Mouse (Mus musculus) kidney, adult 9 months (tissue): Measurements from ENCODE around the gene Tmem59l.
"Not testable (repeated sequence)": the region's sequence is repeated elsewhere in the genome, so short reads cannot be mapped to it uniquely, and the experiment has no call there.

Source experiments
- DNase-seq: peaks from one replicate; pipeline ENCODE4 v3.0.0; 2022

Tmem59l gene

DNA sequence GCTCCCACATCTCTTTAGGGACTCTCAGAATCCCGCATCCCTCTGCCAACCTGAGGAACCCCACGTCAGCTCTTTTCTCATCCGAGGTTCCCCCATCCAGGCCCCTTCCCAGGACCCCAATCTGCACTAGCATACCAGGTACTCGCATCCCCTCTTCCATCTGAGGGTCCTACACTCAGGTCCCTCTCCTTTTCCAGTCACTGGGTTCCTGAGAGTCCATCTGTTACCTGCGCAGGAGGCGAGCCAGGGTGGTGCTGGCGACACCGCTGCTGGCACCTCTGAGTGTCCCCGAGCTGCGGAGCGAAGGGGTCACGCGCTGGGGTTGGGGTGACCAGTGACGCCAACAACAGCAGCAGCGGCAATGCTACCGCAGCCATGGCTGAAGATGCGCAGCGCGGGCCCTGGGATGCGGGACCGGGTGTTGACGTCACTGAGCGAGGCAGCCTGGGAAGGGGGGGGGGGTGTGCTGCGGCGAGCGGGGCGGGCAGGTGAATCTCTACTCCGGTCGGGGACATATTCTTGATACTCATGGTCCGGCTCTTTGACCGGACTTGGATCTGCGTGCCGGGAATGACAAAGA, at the start of gene Tmem59l:
Tmem59l (minus strand) TSS at position 418 of the 580 bp plus-strand sequence.
- no peak for DNase-seq

- DNase-seq, result no peak
Observed at GRCm38 (mm10) chr8:70535701-70536100, 48.5 kb upstream of the Tmem59l start.

GRCm38 (mm10) chr8:70535221-70535620, 48.1 kb upstream of the Tmem59l start:
- DNase-seq, result no peak

- no peak for DNase-seq
Observed at GRCm38 (mm10) chr8:70534281-70534680, 47.1 kb upstream of the Tmem59l start.

GRCm38 (mm10) chr8:70530314-70530713, 43.2 kb upstream of the Tmem59l start:
- DNase-seq, result no peak

- DNase-seq, result peak; percentile 52
Observed at GRCm38 (mm10) chr8:70529741-70530161, 42.6 kb upstream of the Tmem59l start.

DNA sequence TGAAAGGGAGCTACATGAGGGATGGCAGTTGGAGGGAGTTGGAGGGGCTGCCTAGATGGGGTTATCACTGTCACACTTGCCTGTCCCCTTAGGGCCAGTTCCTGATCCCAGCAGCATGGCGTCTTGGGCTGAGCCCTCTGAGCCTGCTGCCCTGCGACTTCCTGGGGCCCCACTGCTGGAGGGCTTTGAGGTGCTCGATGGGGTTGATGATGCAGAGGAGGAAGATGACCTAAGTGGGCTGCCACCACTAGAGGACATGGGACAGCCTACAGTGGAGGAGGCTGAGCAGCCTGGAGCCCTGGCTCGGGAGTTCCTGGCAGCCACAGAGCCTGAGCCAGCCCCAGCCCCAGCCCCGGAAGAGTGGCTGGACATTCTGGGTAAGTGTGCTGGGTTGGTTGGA, 42.1 kb upstream of the Tmem59l start:
- DNase-seq, result no peak

- DNase-seq, result no peak
Observed at GRCm38 (mm10) chr8:70528182-70528797, 41.1 kb upstream of the Tmem59l start.

GRCm38 (mm10) chr8:70527512-70528181, 40.5 kb upstream of the Tmem59l start, which contains the start of the genes Fkbp8 and Kxd1:
Gene Fkbp8 (plus strand): TSS chr8:70527724.
Gene Kxd1 (minus strand): TSS chr8:70527956.
- peak; percentile 99 for DNase-seq

GRCm38 (mm10) chr8:70527111-70527511, 40.0 kb upstream of the Tmem59l start:
- DNase-seq, result no peak

DNA sequence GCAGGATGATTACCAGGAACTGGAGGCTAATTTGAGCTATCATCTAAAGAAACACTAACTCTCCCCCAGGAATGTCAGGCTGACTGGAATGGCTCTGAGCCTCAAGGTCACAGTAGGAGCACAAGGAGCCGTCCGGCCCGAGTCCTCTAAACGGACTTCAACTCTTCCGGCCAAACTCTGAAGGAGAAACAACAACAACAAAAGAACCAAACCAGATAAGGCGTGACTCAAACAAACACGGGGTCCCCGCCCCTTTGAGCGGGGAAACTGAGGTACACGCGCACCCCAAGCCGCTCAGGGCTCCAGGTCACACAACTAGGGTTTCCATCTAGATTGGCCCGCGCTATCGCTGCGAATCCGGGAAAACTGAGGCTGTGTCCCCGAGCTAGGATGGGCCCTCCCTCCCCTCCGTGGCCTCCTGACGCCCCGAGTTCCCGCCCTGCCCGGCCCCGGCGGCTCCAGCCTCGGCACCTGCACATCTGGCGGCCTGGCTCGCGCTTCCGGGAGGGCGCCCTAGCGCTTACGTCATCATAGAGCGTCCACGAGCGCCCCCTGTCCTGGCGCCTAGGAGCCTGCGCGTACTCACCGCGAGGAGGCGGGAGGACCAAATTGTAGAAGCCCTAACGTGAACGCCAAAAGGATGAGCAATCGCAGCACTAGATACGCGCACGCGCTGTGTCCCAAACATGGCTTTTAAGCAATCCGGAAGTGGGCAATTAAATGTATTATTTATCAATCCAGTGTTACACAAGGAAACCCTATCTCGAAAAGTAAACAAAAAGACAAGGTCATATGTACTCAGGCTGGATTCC, 35.6 kb upstream of the Tmem59l start:
- DNase-seq, result peak; percentile 98

- no peak for DNase-seq
Observed at GRCm38 (mm10) chr8:70519606-70520005, 32.4 kb upstream of the Tmem59l start.

- DNase-seq, result no peak
Observed at GRCm38 (mm10) chr8:70519043-70519442, 31.9 kb upstream of the Tmem59l start.

DNA sequence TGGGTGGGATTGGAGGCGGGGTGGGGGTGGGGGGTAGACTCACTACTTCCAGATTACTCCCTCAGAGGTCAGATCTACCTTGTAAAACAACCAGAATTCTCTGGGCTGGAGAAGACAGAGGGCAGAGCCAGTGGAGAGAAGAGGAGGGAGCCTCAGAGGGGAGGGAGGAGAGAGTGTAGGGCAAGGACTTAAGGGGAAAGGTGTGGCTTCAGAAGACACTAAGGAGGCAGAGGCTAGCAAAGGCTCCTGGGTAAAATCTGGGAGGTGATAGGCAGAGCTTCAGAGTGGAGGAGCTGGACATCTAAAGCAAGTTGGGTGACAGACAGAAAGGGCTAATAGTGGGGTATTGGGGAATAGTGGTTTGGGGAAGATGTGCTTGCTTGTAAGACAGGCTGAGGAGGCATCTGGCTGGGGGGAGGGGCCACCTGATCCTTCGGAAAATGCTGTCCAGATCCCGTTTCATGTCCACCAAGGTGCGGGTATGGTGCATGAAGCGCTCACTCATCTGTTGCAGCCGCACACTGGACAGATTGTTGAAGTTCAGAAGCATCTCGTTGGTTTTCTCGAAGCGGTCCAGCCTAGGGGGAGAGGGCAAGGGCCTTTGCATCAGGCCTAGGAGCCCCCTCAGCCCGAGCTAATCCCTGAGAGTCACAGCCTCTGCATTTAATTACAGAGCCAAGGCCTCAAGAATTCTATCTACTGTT, 30.9 kb upstream of the Tmem59l start:
- no peak for DNase-seq

GRCm38 (mm10) chr8:70513441-70513840, 26.3 kb upstream of the Tmem59l start:
- DNase-seq, result no peak

DNA sequence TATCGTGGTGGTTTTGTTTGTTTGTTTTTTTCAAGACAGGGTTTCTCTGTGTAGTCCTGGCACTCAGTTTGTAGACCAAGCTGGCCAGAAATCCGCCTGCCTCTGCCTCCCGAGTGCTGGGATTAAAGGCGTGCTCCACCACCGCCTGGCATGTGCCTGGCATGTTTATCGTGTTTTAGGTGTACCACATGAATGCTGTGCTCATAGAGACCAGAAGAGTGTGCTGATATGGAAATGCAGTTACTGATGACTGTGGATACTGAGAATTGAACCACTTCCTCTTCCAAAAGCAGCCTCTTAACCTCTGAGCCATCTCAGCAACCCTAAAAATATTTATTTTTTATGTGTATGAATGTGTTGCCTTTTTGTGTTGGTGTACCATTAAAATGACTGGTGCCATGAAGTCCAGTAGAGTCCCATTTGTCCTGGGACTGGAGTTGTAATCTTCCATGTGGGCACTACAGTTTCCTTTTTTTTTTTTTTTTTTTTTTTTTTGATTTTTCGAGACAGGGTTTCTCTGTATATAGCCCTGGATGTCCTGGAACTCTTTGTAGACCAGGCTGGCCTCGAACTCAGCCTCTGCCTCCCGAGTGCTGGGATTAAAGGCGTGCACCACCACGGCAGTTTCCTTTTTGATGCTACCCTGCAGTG, 25.2 kb upstream of the Tmem59l start:
- DNase-seq, result no peak

DNA sequence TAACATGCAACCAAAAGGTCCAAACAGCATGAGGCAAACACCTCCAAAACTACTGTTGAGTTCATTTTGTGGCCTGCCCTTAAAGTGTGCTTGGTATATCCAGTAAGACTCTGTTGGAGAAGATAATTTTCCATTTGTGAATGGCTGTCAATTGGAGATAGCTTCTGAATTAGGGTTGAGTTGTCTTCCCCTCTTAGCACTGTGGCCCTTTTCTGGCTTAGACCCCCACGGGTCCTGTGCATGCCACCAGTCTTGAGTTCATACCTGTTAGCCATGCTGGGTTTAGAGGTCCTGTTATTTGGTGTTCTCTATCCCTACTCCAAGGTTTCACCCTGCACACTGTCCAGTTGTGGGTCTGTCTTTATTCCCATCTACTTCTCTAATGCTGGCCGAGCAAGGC, 24.6 kb upstream of the Tmem59l start:
- no peak for DNase-seq

DNA sequence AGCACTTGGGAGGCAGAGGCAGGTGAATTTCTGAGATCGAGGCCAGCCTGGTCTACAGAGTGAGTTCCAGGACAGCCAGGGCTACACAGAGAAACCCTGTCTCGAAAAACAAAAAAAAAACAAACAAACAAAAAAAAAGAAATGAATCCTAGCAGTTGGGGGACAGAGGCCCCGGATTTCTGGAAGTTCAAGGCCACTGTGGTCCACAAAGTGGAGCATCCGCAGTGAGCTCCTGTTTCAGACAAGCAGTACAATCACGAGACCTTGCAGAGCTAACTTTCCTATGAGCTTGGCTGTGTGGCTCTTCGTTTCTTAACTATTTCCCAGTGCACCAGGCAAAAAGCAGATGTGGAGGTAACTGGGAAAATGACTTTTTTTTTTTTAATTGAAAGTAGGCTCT, 24.0 kb upstream of the Tmem59l start:
- DNase-seq, result not testable (repeated sequence)

DNA sequence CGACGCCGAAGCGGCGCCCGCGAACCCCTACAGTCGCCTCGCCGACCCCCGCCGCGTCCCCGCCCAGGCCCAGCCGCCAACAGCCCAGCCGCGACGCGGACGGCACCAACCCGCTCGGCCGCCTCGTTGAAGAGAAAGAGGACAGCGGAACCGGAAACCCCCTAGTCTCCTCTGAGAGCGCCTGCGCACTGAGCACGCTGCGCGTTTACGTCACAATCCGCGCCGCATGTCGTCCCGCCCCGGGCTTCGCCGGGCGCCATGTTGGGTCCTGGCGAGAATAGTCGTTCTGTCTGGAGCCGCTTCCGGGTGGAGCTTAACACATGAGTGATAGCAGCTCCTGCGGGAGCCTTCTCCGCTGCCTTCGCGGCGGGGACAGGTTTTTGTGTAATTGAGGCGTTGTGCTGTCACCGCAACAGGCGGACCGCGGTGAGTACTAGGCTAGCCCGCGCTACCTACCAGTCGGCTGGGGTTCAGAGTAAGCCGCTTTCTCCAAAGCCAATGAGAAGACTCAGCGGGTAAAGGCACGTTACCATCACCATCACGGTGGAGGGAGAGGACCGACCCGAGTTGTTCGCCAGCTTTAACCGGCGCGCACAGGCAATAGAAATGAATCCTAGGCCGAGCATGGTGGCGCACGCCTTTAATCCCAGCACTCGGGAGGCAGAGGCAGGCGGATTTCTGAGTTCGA, 23.2 kb upstream of the Tmem59l start, which contains the start of gene Uba52:
Uba52 (minus strand) TSS at position 574 of the 688 bp plus-strand sequence.
- peak; percentile 98 for DNase-seq

DNA sequence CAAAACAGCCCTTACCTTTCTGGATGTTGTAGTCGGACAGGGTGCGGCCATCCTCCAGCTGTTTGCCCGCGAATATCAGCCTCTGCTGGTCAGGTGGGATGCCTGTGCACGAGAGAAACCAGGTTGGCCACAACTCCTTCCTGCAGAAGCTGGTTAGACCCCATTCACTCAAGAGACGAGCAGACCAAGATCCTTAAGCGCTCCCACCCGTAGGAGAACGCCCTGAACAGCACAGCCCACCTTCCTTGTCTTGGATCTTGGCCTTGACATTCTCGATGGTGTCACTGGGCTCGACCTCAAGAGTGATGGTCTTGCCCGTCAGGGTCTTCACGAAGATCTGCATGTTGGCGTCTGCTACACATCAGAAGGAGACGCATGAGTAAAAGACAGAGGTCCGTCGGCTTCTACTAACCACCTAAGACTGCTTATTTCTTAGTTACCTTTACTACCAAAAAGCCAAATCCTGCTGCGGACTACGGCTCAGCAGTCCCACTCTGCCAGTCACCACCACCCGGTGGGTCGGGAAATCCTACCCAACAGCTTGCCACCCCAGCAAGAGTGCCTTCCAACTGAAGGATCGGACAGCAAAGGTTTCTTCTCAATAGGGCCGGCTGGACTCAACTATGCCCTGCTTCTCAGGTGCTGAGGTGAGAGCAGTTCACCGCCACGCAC, 22.3 kb upstream of the Tmem59l start:
- DNase-seq, result no peak

- DNase-seq, result no peak
Observed at GRCm38 (mm10) chr8:70507027-70507393, 19.9 kb upstream of the Tmem59l start.
